Mouse (Mus musculus): ENCODE measurements around the gene Irf2bp2.
A peak's percentile ranks its signal among the peaks of the same experiment; 100 is the strongest.

Irf2bp2 gene

GRCm38 (mm10) chr8:126566446-126567062 is 27.2 kb downstream of the Irf2bp2 start:
- DNase-seq = peak; percentile 44 to 68

GRCm38 (mm10) chr8:126565954-126566445 is 27.8 kb downstream of the Irf2bp2 start:
- no peak for DNase-seq

GRCm38 (mm10) chr8:126565231-126565781 is 28.5 kb downstream of the Irf2bp2 start:
- no peak for DNase-seq

GRCm38 (mm10) chr8:126564551-126565154 is 29.1 kb downstream of the Irf2bp2 start:
- DNase-seq = no peak

GRCm38 (mm10) chr8:126561316-126561841 is 32.4 kb downstream of the Irf2bp2 start:
- no peak for DNase-seq

- DNase-seq = no peak
Observed at GRCm38 (mm10) chr8:126558400-126558953, 35.3 kb downstream of the Irf2bp2 start.

- DNase-seq = no peak
Observed at GRCm38 (mm10) chr8:126557403-126557802, 36.4 kb downstream of the Irf2bp2 start.

- no peak for DNase-seq
Observed at GRCm38 (mm10) chr8:126556691-126557090, 37.1 kb downstream of the Irf2bp2 start.

GRCm38 (mm10) chr8:126554741-126555140 is 39.0 kb downstream of the Irf2bp2 start:
- DNase-seq = no peak

GRCm38 (mm10) chr8:126551871-126552270 is 41.9 kb downstream of the Irf2bp2 start:
- DNase-seq = no peak

GRCm38 (mm10) chr8:126550944-126551357 is 42.8 kb downstream of the Irf2bp2 start:
- DNase-seq = peak; percentile 41 to 67

- peak; percentile 40 to 63 for DNase-seq
Observed at GRCm38 (mm10) chr8:126547841-126548240, 45.9 kb downstream of the Irf2bp2 start.

- DNase-seq = no peak
Observed at GRCm38 (mm10) chr8:126547361-126547760, 46.4 kb downstream of the Irf2bp2 start.

- no peak for DNase-seq
Observed at GRCm38 (mm10) chr8:126546480-126546879, 47.3 kb downstream of the Irf2bp2 start.

GRCm38 (mm10) chr8:126543407-126543806 is 50.4 kb downstream of the Irf2bp2 start:
- no peak for DNase-seq

- no peak for DNase-seq
Observed at GRCm38 (mm10) chr8:126542757-126543156, 51.0 kb downstream of the Irf2bp2 start.

- DNase-seq = peak; percentile 23 to 57
Observed at GRCm38 (mm10) chr8:126542090-126542689, 51.6 kb downstream of the Irf2bp2 start.

GRCm38 (mm10) chr8:126540298-126540697 is 53.5 kb downstream of the Irf2bp2 start:
- peak in 1 of 2 experiments; percentile 14 for DNase-seq

GRCm38 (mm10) chr8:126539355-126540093 is 54.3 kb downstream of the Irf2bp2 start:
- DNase-seq = peak; percentile 42 to 69

- peak in 1 of 2 experiments; percentile 14 for DNase-seq
Observed at GRCm38 (mm10) chr8:126538648-126539354, 55.0 kb downstream of the Irf2bp2 start.

Measured in kidney, postnatal 25 days (tissue).